Mouse (Mus musculus) effector memory CD4-positive, alpha-beta T cell, adult 5 months (primary cell): ENCODE results near the gene Dyrk2. TPM values are rescaled to one million over a fixed set of nuclear protein-coding genes. Genes with fewer than 3 reads are reported as not detected.

Source experiments
- polyA plus RNA-seq: library from polyadenylated mRNA; unstranded; fragments of 100-300 nt; shearing (Covaris generic); gene quantifications from one replicate; pipeline ENCODE4 v1.2.1, GENCODE M21; 2017

The Dyrk2 gene
- polyA plus RNA-seq: 63.6 TPM

DNA sequence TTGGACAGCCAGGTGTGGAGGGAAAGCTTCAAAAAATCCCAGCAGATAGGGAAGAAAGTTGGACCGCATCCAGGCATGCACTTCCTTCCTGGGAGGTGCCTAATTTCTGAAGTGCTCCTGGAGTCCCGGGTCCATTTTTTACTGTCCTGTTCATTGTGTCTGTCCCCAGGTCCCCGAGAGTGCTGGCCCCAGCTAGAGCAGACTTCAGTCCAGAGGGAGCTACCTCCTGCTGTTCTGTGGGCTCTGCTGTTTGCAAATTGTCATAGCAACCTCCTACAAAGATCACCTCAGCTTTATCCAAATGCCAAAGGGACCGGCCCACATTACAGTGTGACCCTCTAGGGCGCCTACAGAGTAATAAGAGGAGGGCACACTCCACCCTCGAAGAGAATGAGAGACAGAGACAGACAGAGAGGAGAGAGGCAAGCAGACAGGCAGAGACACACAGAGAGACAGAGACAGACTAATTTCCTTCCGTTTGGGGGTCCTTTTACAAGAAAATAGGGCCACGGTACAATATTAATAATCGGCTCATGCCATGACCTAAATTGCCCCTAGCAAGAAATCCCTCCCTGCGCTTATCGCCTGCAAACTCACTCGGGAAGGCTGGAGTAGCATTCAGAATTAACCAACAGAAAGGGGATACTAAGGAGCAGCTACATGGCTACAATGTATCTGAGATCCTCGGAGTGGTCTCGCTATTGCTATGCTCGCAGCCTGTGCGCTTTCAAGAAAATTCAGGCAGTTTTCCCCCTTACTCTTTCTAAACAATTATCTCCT, at the start of gene Dyrk2:
Gene Dyrk2, minus strand, starts transcription at position 9 of the 780 bp plus-strand sequence.

